Mouse (Mus musculus) liver, adult 2 months (tissue): ENCODE data around the gene Cnpy3. TPM values are rescaled to one million over a fixed set of nuclear protein-coding genes. Genes with fewer than 3 reads are reported as not detected.

Source experiments
- DNase-seq: peaks from one replicate; pipeline ENCODE4 v3.0.0-alpha.2; 2011; ENCODE audit warnings: low read depth, low spot score; ENCODE audit errors: extremely low read depth
- H3K27ac ChIP-seq: fragments of 200-500 bp; replicated peaks from 2 replicates; pipeline ENCODE4 v1.5.1; 2012; ENCODE audit warnings: low read depth, mild to moderate bottlenecking, control low read depth, inconsistent platforms, low read length; ENCODE audit not compliant: insufficient read depth
- H3K27me3 ChIP-seq: fragments of 200-500 bp; 2 replicates; pipeline ENCODE4 v1.6.1; 2012; ENCODE audit warnings: mild to moderate bottlenecking, moderate library complexity, low read length, inconsistent platforms; ENCODE audit not compliant: control insufficient read depth, insufficient read depth
- H3K36me3 ChIP-seq: fragments of 200-500 bp; 2 replicates; pipeline ENCODE4 v1.6.1; 2012; ENCODE audit warnings: low read length, inconsistent platforms; ENCODE audit not compliant: control insufficient read depth, insufficient read depth
- H3K4me1 ChIP-seq: fragments of 200-500 bp; 2 replicates; pipeline ENCODE4 v1.6.1; 2011; ENCODE audit warnings: low read length; ENCODE audit not compliant: control insufficient read depth, insufficient read depth
- H3K4me3 ChIP-seq: fragments of 200-500 bp; 2 replicates; pipeline ENCODE4 v1.5.1; 2011; ENCODE audit warnings: low read depth, mild to moderate bottlenecking, control low read depth, low read length, moderate library complexity; ENCODE audit not compliant: insufficient read depth
- H3K79me2 ChIP-seq: fragments of 200-500 bp; 2 replicates; pipeline ENCODE4 v1.6.1; 2012; ENCODE audit warnings: inconsistent platforms, mild to moderate bottlenecking, low read length, moderate library complexity; ENCODE audit not compliant: control insufficient read depth, insufficient read depth
- H3K9ac ChIP-seq: fragments of 200-500 bp; 2 replicates; pipeline ENCODE4 v1.6.1; 2012; ENCODE audit warnings: low read depth, mild to moderate bottlenecking, control low read depth, inconsistent platforms, low read length
- CTCF ChIP-seq: fragments of 200-500 bp; IDR thresholded peaks from 2 replicates; pipeline ENCODE4 v1.5.1; 2011; ENCODE audit warnings: low read depth, low read length, control low read depth
- POLR2A ChIP-seq: fragments of 200-500 bp; IDR thresholded peaks from 2 replicates; pipeline ENCODE4 v1.6.1; 2011; ENCODE audit warnings: low read length, control low read depth; ENCODE audit not compliant: insufficient read depth; ENCODE audit errors: extremely low read depth
- WGBS: fragments of 180-500 bp; shearing (Covaris S2); methylation state at CpG from one replicate; pipeline ENCODE4 v1.1.7; 2018; 5-methylcytosine and 5-hydroxymethylcytosine counted together
- polyA plus RNA-seq: library from polyadenylated mRNA; depleted of rRNA; stranded (reverse); fragments of >200 nt; gene quantifications from 2 replicates; pipeline ENCODE4 v1.2.3, GENCODE M21; 2012
- total RNA-seq: library from RNA; depleted of rRNA; stranded (reverse); fragments of >200 nt; gene quantifications from 2 replicates; pipeline ENCODE4 v1.2.3, GENCODE M21; 2014

Gene Cnpy3
- total and polyA plus RNA-seq, 2 experiments = 28.6 to 40.7 TPM

- no peak overlapping the region for H3K4me3 ChIP-seq
- no peak for DNase-seq
- TF ChIP-seq CTCF (no peak), POLR2A (no peak)
- H3K79me2 ChIP-seq = peaks cover 1% of the 10 kb centered on the region; the same call in 1 of the 2 replicates
- H3K4me1 ChIP-seq = no peaks in the 10 kb centered on the region; the same call in 1 of the 2 replicates
- no peaks in the 10 kb centered on the region for H3K36me3 ChIP-seq
- 86% methylated on average over 5 of the region's 5 CpGs for WGBS
- no peak overlapping the region for H3K27ac ChIP-seq
- H3K27me3 ChIP-seq = no peaks in the 10 kb centered on the region
- no peak overlapping the region for H3K9ac ChIP-seq
Observed at GRCm38 (mm10) chr17:46786952-46787351, 34.9 kb upstream of the Cnpy3 start.

GRCm38 (mm10) chr17:46783222-46783565, 31.2 kb upstream of the Cnpy3 start:
- WGBS = 73% methylated on average over 2 of the region's 2 CpGs
- Histone ChIP-seq H3K27me3 (no peaks in the 10 kb centered on the region), H3K4me1 (peaks cover 3% of the 10 kb centered on the region; the same call in 1 of the 2 replicates), H3K36me3 (peaks cover 22% of the 10 kb centered on the region), H3K79me2 (peaks cover 12% of the 10 kb centered on the region; the same call in 1 of the 2 replicates), H3K27ac (no peak overlapping the region), H3K9ac (no peak overlapping the region), H3K4me3 (no peak overlapping the region)
- DNase-seq = no peak
- TF ChIP-seq CTCF = no peak
- TF ChIP-seq POLR2A = no peak

- TF ChIP-seq POLR2A (peak; percentile 87), CTCF (peak; percentile 36; the same call in 1 of the 2 replicates)
- Histone ChIP-seq H3K27ac (peak within 1 kb of the TSS; percentile 80), H3K79me2 (peaks cover 12% of the 10 kb centered on the region; the same call in 1 of the 2 replicates), H3K9ac (peak within 1 kb of the TSS; percentile 95), H3K4me3 (peak within 1 kb of the TSS; percentile 67), H3K27me3 (no peaks in the 10 kb centered on the region), H3K4me1 (peaks cover 3% of the 10 kb centered on the region; the same call in 1 of the 2 replicates), H3K36me3 (peaks cover 26% of the 10 kb centered on the region)
- under 1% methylated on average over 44 of the region's 44 CpGs for WGBS
- peak; percentile 82 for DNase-seq
Observed at GRCm38 (mm10) chr17:46782341-46783221, 30.6 kb upstream of the Cnpy3 start, which contains the start of gene Rpl7l1. Gene Rpl7l1 (minus strand): TSS chr17:46782672.

- H3K27ac ChIP-seq = peak overlapping the region; percentile 56
- DNase-seq = peak; percentile 49
- under 1% methylated on average over 11 of the region's 11 CpGs for WGBS
- no peak for TF ChIP-seq CTCF
- TF ChIP-seq POLR2A = no peak
- H3K36me3 ChIP-seq = peaks cover 32% of the 10 kb centered on the region
- peak overlapping the region; percentile 95 for H3K9ac ChIP-seq
- peaks cover 12% of the 10 kb centered on the region; the same call in 1 of the 2 replicates for H3K79me2 ChIP-seq
- H3K27me3 ChIP-seq = no peaks in the 10 kb centered on the region
- H3K4me3 ChIP-seq = peak overlapping the region; percentile 67
- H3K4me1 ChIP-seq = peaks cover 3% of the 10 kb centered on the region; the same call in 1 of the 2 replicates
Observed at GRCm38 (mm10) chr17:46781876-46782275, 29.9 kb upstream of the Cnpy3 start.

GRCm38 (mm10) chr17:46776087-46776486, 24.1 kb upstream of the Cnpy3 start:
- peaks cover 46% of the 10 kb centered on the region for H3K36me3 ChIP-seq
- H3K9ac ChIP-seq = no peak overlapping the region
- H3K79me2 ChIP-seq = peaks cover 10% of the 10 kb centered on the region; the same call in 1 of the 2 replicates
- no peak overlapping the region for H3K4me3 ChIP-seq
- no peak overlapping the region for H3K27ac ChIP-seq
- WGBS = 82% methylated on average over 3 of the region's 3 CpGs
- DNase-seq = no peak
- H3K27me3 ChIP-seq = no peaks in the 10 kb centered on the region
- peaks cover 6% of the 10 kb centered on the region for H3K4me1 ChIP-seq
- no peak for TF ChIP-seq POLR2A

GRCm38 (mm10) chr17:46775070-46775469, 23.1 kb upstream of the Cnpy3 start:
- peaks cover 6% of the 10 kb centered on the region for H3K4me1 ChIP-seq
- DNase-seq = no peak
- TF ChIP-seq POLR2A (no peak), CTCF (no peak)
- peaks cover 8% of the 10 kb centered on the region; the same call in 1 of the 2 replicates for H3K79me2 ChIP-seq
- no peak overlapping the region for H3K9ac ChIP-seq
- peaks cover 42% of the 10 kb centered on the region for H3K36me3 ChIP-seq
- no peak overlapping the region for H3K27ac ChIP-seq
- WGBS = 97% methylated on average over 9 of the region's 9 CpGs
- no peak overlapping the region for H3K4me3 ChIP-seq
- no peaks in the 10 kb centered on the region for H3K27me3 ChIP-seq
